Mouse (Mus musculus) liver, postnatal 0 days (tissue): ENCODE data around the gene Grik1. TPM values are rescaled to one million over a fixed set of nuclear protein-coding genes. Genes with fewer than 3 reads are reported as not detected.

Experiments
- ATAC-seq: fragments of 200-750 bp; cut with Nextera tagmentation; 2 replicates; pipeline ENCODE4 v1.8.0; 2017; ENCODE audit warnings: mild to moderate bottlenecking, moderate library complexity
- DNase-seq: peaks from one replicate; pipeline ENCODE4 v3.0.0-alpha.2; 2016
- H3K27ac ChIP-seq: fragments of 300-500 bp; sonication (generic); 2 replicates; pipeline ENCODE4 v1.5.1; 2014; ENCODE audit warnings: antibody characterized with exemption, moderate library complexity, mild to moderate bottlenecking, low read depth
- H3K27me3 ChIP-seq: fragments of 300-500 bp; sonication (generic); 2 replicates; pipeline ENCODE4 v1.6.1; 2014; ENCODE audit warnings: low read length, control low read depth, mixed read lengths; ENCODE audit not compliant: insufficient read depth
- H3K36me3 ChIP-seq: fragments of 300-500 bp; sonication (generic); replicated peaks from 2 replicates; pipeline ENCODE4 v1.6.1; 2014; ENCODE audit warnings: mild to moderate bottlenecking, control low read depth, low read length, moderate library complexity, mixed read lengths; ENCODE audit not compliant: insufficient read depth
- H3K4me1 ChIP-seq: fragments of 300-500 bp; sonication (generic); 2 replicates; pipeline ENCODE4 v1.6.1; 2014; ENCODE audit warnings: antibody characterized with exemption, mild to moderate bottlenecking, control low read depth; ENCODE audit not compliant: insufficient read depth
- H3K4me2 ChIP-seq: fragments of 300-500 bp; sonication (generic); 2 replicates; pipeline ENCODE4 v1.6.1; 2014; ENCODE audit warnings: low read depth, mild to moderate bottlenecking, low read length, moderate library complexity, mixed read lengths
- H3K4me3 ChIP-seq: fragments of 300-500 bp; sonication (generic); 2 replicates; pipeline ENCODE4 v1.5.1; 2014; ENCODE audit warnings: low read depth, low read length
- H3K9ac ChIP-seq: fragments of 300-500 bp; sonication (generic); replicated peaks from 2 replicates; pipeline ENCODE4 v1.6.1; 2014; ENCODE audit warnings: mild to moderate bottlenecking, moderate library complexity
- H3K9me3 ChIP-seq: fragments of 300-500 bp; sonication (generic); 2 replicates; pipeline ENCODE4 v1.6.1; 2016; ENCODE audit warnings: mild to moderate bottlenecking, control low read depth, low read length, mixed read lengths
- CTCF ChIP-seq: sonication (generic); IDR thresholded peaks from 2 replicates; pipeline ENCODE4 v1.5.1; 2016; ENCODE audit warnings: antibody characterized with exemption, low read depth
- EP300 ChIP-seq: IDR thresholded peaks from 2 replicates; pipeline ENCODE4 v1.6.1; 2016; ENCODE audit warnings: antibody characterized with exemption, low read depth, mild to moderate bottlenecking
- WGBS: fragments of 180-500 bp; shearing (Covaris S2); extraction: QIAGEN DNeasy Blood & Tissue Kit; methylation state at CpG from one replicate; pipeline ENCODE4 v1.1.7; 2014; ENCODE audit not compliant: insufficient replicate concordance; 5-methylcytosine and 5-hydroxymethylcytosine counted together
- polyA plus RNA-seq: library from polyadenylated mRNA; unstranded; fragments of >200 nt; fragmentation: Nextera tagmentation; extraction: Ambion mirVana; gene quantifications from 2 replicates; pipeline ENCODE4 v1.2.1, GENCODE M21; 2015

Grik1 gene
- polyA plus RNA-seq, 1 experiment from 2014 or later = not detected

GRCm38 (mm10) chr16:87944318-87944717 is 345.7 kb downstream of the Grik1 start:
- no peak overlapping the region for H3K4me2 ChIP-seq
- H3K4me1 ChIP-seq = no peaks in the 10 kb centered on the region
- ATAC-seq (no peak; the same call in 1 of the 2 replicates), DNase-seq (no peak)
- H3K4me3 ChIP-seq = no peak overlapping the region
- H3K36me3 ChIP-seq = no peaks in the 10 kb centered on the region
- H3K9ac ChIP-seq = no peak overlapping the region
- H3K9me3 ChIP-seq = no peaks in the 10 kb centered on the region
- TF ChIP-seq CTCF = no peak
- WGBS = 48% methylated on average over 1 of the region's 1 CpGs
- H3K27me3 ChIP-seq = no peaks in the 10 kb centered on the region
- H3K27ac ChIP-seq = no peak overlapping the region

DNA sequence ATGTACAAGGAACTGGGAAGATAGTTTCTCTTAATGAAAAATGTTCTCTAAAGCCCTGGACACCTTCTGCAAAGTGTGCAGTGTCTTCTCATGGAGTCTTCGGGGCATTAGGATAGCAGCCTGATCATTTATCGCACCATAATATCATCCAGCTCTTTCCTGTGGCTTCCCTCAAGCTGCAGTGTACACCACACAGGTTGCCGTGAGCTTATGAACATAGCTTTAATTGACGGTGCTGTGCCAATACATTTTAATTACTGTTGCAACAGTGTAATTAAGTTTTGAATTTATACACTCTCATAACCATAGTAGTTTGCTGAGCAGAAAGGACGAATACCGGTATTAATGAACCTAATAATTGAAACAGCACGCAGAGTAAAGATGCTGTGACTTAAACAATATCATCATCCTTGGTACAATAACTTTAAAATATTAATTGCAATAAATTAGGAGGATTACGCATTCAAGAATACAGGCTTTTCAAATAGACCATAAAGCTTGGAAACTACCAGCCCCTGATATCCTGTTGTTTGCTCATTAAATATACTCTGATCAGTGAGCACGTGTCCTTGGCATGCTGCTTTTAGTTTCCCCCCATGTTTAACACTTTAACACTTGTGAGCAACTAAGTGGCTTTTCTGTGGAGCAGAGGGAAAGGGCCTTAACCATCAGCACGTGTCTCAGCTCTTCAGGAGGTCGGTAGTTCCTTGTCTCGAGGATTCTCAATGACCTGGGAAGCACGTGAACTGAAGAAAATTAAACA is 347.8 kb downstream of the Grik1 start:
- no peaks in the 10 kb centered on the region for H3K9me3 ChIP-seq
- H3K36me3 ChIP-seq = no peaks in the 10 kb centered on the region
- no peak overlapping the region for H3K4me3 ChIP-seq
- 81% methylated on average over 13 of the region's 13 CpGs for WGBS
- H3K9ac ChIP-seq = no peak overlapping the region
- no peaks in the 10 kb centered on the region for H3K4me1 ChIP-seq
- no peak overlapping the region for H3K4me2 ChIP-seq
- DNase-seq = no peak
- no peaks in the 10 kb centered on the region for H3K27me3 ChIP-seq
- no peak for ATAC-seq
- TF ChIP-seq EP300 (no peak), CTCF (no peak)
- H3K27ac ChIP-seq = no peak overlapping the region

GRCm38 (mm10) chr16:87934685-87935084 is 355.4 kb downstream of the Grik1 start:
- Histone ChIP-seq H3K4me2 (no peak overlapping the region), H3K4me3 (no peak overlapping the region), H3K27me3 (no peaks in the 10 kb centered on the region), H3K36me3 (no peaks in the 10 kb centered on the region), H3K27ac (no peak overlapping the region), H3K4me1 (no peaks in the 10 kb centered on the region), H3K9ac (no peak overlapping the region), H3K9me3 (no peaks in the 10 kb centered on the region)
- WGBS = 74% methylated on average over 1 of the region's 1 CpGs
- DNase-seq = no peak
- ATAC-seq = no peak
- TF ChIP-seq EP300 = no peak
- TF ChIP-seq CTCF = no peak

GRCm38 (mm10) chr16:87931358-87931757 is 358.7 kb downstream of the Grik1 start:
- H3K4me3 ChIP-seq = no peak overlapping the region
- 76% methylated on average over 2 of the region's 2 CpGs for WGBS
- H3K36me3 ChIP-seq = no peaks in the 10 kb centered on the region
- TF ChIP-seq CTCF (no peak), EP300 (no peak)
- no peak overlapping the region for H3K27ac ChIP-seq
- H3K27me3 ChIP-seq = no peaks in the 10 kb centered on the region
- H3K9me3 ChIP-seq = no peaks in the 10 kb centered on the region
- no peak for DNase-seq
- no peak overlapping the region for H3K4me2 ChIP-seq
- ATAC-seq = no peak
- no peak overlapping the region for H3K9ac ChIP-seq
- no peaks in the 10 kb centered on the region for H3K4me1 ChIP-seq

DNA sequence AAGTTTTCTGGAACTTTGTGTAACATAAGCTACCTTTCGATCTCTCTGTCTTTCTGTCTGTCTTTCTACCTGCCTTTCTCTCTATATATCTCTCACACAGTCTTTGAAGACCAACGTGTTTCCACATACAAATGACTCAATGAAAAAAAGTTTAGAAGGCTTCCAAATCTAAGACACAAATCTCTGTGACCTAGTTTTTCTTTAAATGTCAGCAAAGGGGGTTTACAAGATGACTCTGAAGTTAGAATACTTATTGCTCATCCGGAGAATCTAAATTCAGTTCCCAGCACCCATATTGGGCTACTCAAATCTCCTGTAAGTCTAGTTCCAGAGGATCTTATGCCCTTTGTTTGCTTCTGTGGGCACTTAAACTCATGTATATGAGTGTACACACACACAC is 359.5 kb downstream of the Grik1 start:
- ATAC-seq = no peak
- WGBS = 69% methylated on average over 3 of the region's 3 CpGs
- no peaks in the 10 kb centered on the region for H3K9me3 ChIP-seq

GRCm38 (mm10) chr16:87928671-87929070 is 361.4 kb downstream of the Grik1 start:
- 69% methylated on average over 1 of the region's 1 CpGs for WGBS
- no peak for ATAC-seq
- no peak for DNase-seq
- Histone ChIP-seq H3K4me2 (no peak overlapping the region), H3K4me3 (no peak overlapping the region), H3K9ac (no peak overlapping the region), H3K9me3 (no peaks in the 10 kb centered on the region), H3K27ac (no peak overlapping the region), H3K36me3 (no peaks in the 10 kb centered on the region), H3K4me1 (no peaks in the 10 kb centered on the region), H3K27me3 (no peaks in the 10 kb centered on the region)
- TF ChIP-seq CTCF = no peak
- TF ChIP-seq EP300 = no peak

More for the DNA sequence above, 359.5 kb downstream of the Grik1 start:
- Histone ChIP-seq H3K4me1 (no peaks in the 10 kb centered on the region), H3K4me2 (no peak overlapping the region), H3K27ac (no peak overlapping the region), H3K4me3 (no peak overlapping the region), H3K9ac (no peak overlapping the region), H3K27me3 (no peaks in the 10 kb centered on the region), H3K36me3 (no peaks in the 10 kb centered on the region)
- no peak for DNase-seq
- no peak for TF ChIP-seq EP300
- no peak for TF ChIP-seq CTCF
